Mouse (Mus musculus): Measurements from ENCODE around the gene Gm12830. TPM values are rescaled to one million over a fixed set of nuclear protein-coding genes. Genes with fewer than 3 reads are reported as not detected.

Gene Gm12830
- total RNA-seq, 2 experiments from 2014 or later, result not detected

- DNase-seq, result no peak
Observed at GRCm38 (mm10) chr4:114845622-114846021, 24.1 kb downstream of the Gm12830 start.

- no peak for DNase-seq
Observed at GRCm38 (mm10) chr4:114846723-114847122, 25.2 kb downstream of the Gm12830 start.

GRCm38 (mm10) chr4:114853968-114854367, 32.4 kb downstream of the Gm12830 start:
- no peak for DNase-seq

DNA sequence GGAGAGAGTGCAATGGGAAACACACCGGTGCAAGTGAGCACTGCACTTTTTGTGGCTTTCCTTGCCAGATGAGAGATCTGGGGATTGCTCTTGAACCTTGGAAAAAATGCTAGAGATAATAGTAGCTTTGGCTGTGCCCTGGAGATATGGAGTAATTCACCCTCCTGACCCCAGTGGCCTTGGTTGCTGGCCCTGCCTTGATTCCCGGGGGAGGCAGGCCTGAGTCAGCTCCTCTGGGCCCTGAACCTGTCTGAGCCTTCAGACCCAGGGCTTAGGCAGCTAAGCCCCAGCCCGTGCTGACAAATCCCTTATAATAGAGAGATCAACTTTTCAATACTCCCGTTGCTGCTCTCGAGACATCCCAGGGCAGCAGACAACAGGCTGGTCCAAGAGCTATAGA, 36.9 kb downstream of the Gm12830 start:
- no peak for DNase-seq

DNA sequence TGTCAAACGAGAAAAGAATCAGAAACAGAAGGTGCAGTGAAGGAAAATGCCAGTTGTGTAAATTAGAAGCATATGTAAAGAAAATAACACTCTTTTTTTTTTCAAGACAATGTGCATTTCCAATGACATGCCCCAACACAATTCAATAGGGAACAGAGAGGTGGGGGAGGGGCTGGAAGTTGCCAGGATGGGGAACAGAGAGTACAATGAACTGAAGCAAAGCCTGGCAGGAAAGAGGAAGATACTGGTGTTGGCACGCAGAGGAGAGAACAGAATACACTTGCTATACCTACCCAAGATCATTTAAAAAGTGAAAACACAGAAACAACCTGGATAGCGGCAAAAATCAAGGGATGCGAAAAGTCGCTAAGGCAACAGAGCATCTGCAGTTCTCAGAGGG, 41.6 kb downstream of the Gm12830 start:
- no peak for DNase-seq

- no peak for DNase-seq
Observed at GRCm38 (mm10) chr4:114869765-114870490, 48.4 kb downstream of the Gm12830 start.

DNA sequence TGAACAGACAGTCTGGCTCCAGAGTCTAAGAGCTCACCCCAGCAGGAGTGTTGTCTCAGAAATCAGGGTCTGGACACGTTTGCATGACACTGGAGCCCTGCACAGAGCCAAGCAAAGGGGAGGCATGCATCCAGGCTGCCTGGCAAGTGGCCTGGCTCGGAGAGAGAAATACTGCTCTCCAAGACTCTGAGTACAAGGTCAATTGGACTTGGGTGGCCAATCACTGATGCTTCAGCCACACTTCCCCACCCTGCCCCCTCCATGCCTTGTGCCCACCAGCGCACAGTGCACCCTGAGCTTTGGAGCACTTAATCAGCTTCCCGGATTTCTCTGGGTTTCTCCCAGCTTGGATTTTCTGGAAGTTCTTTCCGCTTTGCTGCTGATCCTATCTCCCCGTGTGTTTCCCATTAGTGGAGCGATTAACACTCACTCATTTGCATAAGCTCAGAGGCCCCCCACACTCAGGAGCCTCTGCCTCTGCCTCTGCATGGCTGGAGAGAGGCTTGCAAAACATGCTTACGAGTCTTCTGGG, 55.0 kb downstream of the Gm12830 start:
- DNase-seq, result no peak

DNA sequence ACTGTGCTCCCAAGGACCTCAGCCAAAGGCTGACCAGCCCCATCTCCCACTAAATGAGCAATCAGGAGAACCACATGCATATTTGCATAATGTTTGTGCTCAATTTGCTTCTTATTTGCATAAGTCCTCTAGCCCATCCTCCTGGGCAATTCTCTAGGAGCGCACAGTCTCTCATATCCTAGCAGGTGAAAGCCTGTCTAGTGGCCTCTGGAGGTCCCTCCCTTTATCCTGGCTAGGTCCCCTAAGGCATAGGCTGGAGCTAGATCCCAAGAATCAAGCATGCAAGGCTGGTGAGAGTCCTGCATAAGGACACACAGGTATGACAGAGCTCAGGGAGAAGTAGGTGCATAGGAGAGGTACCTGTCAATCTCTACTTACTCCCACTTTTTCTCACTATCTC, 60.7 kb downstream of the Gm12830 start:
- DNase-seq, result no peak

DNA sequence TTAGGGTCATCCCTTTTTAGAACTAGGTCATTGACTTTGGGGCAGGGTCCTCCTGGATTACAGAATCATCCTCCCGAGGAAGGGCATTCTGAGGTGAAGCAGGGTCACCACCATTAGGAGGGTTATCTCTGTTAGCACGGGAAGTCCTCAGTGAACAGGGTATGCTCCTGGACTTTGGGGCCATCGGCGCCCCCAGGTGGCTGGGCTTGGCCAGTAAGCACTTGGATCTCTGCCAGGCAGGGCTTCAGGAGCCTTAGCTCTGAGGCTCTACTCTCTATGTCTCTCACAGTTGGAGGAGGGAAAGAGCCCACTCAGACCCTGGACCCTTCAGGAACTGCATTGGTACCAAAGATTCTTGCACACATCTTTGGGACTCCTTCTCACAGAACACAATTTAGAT, 76.3 kb downstream of the Gm12830 start:
- DNase-seq, result peak; percentile 48

DNA sequence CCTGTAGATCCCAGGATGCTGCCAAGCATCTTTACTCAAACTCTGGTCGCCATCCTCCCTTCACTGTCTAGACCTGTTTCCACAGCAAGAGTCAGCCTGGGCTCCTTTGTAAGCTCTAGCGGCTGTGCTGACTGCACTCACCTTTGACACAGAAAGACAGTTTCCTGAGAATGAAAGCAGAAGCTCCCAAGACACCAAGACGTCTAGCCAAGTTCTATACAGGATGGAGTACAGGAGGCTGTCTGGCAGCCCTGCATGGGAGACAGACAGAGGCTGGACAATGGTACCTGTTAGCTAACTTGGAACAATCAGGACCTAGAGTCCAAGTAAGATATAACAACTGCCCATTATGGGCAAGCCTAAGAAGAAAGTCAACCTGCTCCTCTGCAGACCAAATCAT, 78.4 kb downstream of the Gm12830 start:
- no peak for DNase-seq

- no peak for DNase-seq
Observed at GRCm38 (mm10) chr4:114900866-114901642, 79.5 kb downstream of the Gm12830 start.

DNA sequence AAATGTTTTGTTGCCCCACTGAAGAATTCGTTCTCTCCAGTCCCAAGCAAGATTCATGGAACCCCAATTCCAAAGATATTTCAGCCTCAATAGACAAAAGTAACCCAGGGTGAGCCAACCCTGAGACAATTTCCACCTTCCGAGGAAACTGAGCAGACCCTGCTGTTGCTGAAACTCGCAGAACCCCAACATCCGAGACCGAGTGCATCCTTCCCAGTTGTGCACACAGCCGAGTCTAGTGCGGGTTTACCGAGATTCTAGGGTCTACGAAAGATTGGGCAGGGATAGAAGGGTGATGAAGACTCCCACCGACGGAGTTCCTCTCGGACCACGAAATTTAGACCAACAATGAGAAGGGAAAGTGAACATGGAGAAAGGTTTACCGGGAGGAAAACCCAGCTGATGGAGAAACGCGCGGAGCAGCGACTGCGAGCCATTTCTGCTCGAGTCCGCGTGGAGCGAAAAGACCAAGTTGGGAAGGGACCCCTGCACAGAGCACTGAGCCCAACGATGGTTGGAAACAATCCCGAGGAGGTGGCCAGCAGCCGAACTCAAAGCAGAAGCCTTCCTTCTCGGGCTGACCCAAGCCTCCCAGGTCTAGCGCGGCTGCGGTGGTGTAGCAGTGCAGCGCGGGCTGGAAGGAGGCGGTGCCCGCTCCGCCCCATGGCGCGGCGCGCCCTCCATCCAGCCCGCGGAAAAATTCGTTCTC, 80.3 kb downstream of the Gm12830 start:
- DNase-seq, result no peak

- DNase-seq, result no peak
Observed at GRCm38 (mm10) chr4:114902641-114903421, 81.3 kb downstream of the Gm12830 start.

- no peak for DNase-seq
Observed at GRCm38 (mm10) chr4:114903422-114903782, 81.9 kb downstream of the Gm12830 start.

DNA sequence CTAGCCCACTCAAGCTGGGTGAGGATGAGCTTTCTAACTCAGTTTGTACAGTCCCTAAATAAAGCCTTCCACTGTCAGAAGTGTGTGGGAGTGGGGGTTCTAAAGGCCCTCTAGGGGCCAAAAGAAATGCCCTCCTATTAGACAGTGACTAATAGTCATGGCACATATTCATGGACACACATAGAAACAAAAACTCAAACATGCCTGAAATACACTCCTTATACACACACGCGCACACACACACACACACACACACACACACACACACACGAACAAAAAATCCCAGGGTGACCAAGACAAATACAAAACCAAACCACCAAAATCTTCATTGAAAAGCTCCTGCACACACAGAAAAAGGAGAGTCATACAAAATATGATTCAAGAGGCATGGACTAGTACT, 84.0 kb downstream of the Gm12830 start:
- no peak for DNase-seq

Other genes starting within 250 kb of the Gm12830 start
- gene Foxd2, start 87.2 kb downstream of the Gm12830 start, total RNA-seq (2021), result under 1 TPM; 0.45 to 0.59 TPM
- not detected for gene Foxe3, start 104.3 kb downstream of the Gm12830 start, total RNA-seq (2021)
- 10 to 100 TPM; 52.1 to 56.5 TPM for gene Cmpk1, start 165.5 kb downstream of the Gm12830 start, total RNA-seq (2021)
- gene Stil, start 178.4 kb downstream of the Gm12830 start, total RNA-seq (2021), result 10 to 100 TPM; 10.4 to 12.6 TPM
- 1 to 10 TPM; 5.5 to 7.0 TPM for gene Tal1, start 234.7 kb downstream of the Gm12830 start, total RNA-seq (2021)

Measured in heart, postnatal 4 days (tissue).